Mouse (Mus musculus) small intestine, adult 2 months (tissue): ENCODE measurements around the gene Nup107.

Experiments
- CTCF ChIP-seq: fragments of 200-500 bp; IDR thresholded peaks from 2 replicates; pipeline ENCODE4 v1.5.1; 2012; ENCODE audit warnings: low read depth, mild to moderate bottlenecking, control low read depth, inconsistent platforms, low read length, moderate library complexity, mixed read lengths; ENCODE audit not compliant: insufficient replicate concordance, insufficient read length; ENCODE audit errors: extremely low read depth
- POLR2A ChIP-seq: fragments of 200-500 bp; IDR thresholded peaks from 2 replicates; pipeline ENCODE4 v1.6.1; 2012; ENCODE audit warnings: low read depth, mild to moderate bottlenecking, control low read depth, inconsistent platforms, low read length, moderate library complexity

GRCm38 (mm10) chr10:117838924-117839323 is 46.4 kb upstream of the Nup107 start:
- TF ChIP-seq POLR2A (no peak), CTCF (peak; percentile 37; the same call in 1 of the 2 replicates)
